Mouse (Mus musculus): ENCODE measurements around the gene Gm11032.
"Not testable (repeated sequence)": the region's sequence is repeated elsewhere in the genome, so short reads cannot be mapped to it uniquely, and the experiment has no call there.

Gm11032 gene

GRCm38 (mm10) chr11:4620017-4620485 lies at the start of gene Gm11032:
Gm11032 (plus strand) TSS chr11:4620067.
- DNase-seq: no peak

- no peak for DNase-seq
Observed at GRCm38 (mm10) chr11:4571491-4571901, 48.4 kb upstream of the Gm11032 start.

- DNase-seq: not testable (repeated sequence)
Observed at GRCm38 (mm10) chr11:4576090-4576732, 43.7 kb upstream of the Gm11032 start.

DNA sequence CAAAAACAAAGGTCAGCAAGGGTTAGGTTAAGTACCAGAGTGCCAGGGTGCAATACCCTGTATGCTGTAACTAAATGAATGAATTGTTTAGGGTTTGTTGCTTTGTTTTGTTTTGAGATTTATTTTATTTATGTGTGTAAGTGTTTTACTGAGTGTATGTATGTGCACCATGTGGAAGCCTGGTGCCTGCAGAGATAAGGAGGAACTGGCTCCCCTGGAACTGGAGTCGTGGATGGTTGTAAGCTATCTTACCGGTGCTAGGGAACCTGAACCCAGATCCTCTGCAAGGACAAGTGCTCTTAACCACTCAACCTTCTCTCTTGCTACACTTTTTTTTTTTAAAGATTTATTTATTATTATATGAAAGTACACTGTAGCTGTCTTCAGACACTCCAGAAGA lies 42.8 kb upstream of the Gm11032 start:
- no peak for DNase-seq

DNA sequence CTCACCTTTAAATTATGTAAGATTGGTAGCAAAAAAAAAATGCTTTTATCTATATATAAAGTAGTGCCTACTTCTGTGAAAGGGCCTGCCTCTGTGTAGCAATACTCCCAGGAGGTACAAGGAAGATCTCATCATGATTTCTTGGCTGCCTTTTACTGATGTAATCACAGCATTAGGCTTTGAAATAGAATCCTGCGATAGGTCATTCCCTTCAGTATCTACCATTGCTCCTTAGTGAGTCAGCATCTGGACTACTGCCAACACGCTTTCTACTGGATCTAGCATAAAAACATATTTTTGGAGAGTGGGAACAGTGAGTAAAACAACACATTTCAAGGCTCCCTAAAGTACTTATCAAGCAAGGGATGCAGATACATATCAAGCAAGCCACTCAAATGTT lies 41.2 kb upstream of the Gm11032 start:
- DNase-seq: no peak

DNA sequence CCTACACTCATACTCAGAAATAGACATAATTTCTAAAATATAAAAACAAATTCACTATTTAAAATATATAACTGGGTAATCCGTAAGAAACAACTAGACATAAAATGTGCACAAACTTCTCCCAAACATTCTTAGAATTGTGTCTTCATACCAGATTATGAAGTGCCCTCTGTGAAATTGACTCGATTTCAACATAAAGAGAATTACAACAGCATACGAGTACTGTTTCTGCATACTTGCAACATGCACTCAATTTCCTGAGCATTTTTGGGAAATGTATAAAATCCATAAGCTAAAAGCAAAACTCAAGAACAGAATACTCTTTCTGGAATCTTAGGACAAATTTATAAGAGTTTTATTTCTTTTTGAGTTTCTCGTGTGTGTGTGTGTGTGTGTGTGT lies 28.1 kb upstream of the Gm11032 start:
- DNase-seq: no peak

GRCm38 (mm10) chr11:4593491-4593848 lies 26.4 kb upstream of the Gm11032 start:
- DNase-seq: no peak

- DNase-seq: no peak
Observed at GRCm38 (mm10) chr11:4593849-4594607, 25.8 kb upstream of the Gm11032 start.

DNA sequence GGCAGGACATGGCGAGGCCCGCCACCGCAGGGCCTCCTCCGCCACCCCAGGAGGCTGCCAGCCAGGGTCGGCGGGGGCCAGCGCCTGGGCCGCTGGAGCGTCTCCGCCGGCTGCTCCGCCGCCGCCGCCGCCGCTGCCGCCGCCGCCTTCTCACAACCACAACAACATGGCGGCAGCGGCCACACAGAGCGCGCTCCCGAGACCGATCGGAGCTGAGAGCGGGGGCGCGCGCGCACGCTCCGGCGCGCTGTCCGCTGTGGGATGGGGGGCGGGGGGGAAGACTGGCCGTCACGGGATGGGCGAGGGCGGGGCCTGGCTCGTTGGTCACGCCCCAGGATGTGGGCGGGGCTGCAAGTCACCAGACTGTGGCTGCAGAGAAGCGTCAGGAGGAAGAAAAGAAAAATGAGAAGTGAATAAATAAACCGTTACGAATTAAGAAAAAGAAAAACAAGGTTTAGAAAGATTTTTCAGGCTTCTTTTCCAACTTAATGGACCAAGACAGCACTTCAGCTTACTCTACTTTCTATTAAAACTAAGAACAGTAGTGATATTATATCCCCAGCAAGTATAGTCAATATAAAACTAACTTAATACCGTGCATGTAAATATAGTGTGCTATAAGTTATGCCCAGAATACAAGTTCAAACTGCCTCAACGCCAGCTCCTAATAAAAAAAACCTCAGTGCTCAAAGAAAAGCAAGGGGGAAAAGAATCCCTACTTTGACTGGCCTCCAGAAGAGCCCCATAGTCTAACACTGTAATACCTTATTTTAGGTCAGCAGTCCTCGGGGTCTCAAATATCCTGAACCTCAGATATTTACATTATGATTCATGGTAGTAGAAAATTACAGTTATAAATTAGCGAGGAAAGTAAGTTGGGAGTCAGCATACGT lies 25.0 kb upstream of the Gm11032 start, which contains the start of gene Mtmr3:
Gene Mtmr3 (minus strand): TSS at position 256 of the 893 bp plus-strand sequence.
- DNase-seq: peak; percentile 97

DNA sequence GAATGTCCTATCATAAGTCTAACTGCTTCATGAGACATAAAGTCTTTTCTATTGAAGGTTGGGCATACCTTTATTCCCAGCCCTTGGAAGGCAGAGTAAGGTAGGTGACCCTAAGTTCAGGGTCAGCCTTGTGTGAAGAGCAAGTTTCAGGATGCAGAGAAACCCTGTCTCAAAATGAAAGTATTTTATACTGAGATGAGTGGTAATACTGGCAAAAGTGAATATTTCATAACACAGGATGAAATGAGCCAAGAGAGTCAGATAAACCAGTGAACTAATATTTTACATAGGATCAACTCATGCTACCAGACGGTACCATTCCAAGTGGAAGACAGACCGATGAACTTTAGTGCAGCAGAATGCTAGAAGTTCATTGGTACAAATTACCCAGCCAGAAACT lies 21.5 kb upstream of the Gm11032 start:
- no peak for DNase-seq

GRCm38 (mm10) chr11:4599916-4600315 lies 20.0 kb upstream of the Gm11032 start:
- DNase-seq: no peak

DNA sequence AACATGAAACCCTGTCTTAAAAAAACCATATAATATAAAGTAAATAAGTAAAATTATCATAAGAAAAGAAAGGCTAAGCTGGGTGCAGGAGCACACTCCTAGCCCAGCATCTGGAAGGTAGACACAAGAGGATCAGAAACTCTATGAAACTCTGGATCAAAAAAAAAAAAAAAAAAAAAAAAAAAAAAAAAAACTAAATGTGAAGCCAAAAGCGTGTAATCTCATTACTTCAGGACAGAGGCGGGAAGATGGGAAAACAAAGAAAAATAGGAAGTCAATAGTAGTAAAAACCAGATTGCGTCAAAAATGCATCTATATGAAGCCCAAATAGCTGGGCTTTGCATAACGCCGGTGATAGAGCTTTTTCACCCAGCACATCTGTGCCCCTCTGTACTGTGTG lies 18.0 kb upstream of the Gm11032 start:
- no peak for DNase-seq

GRCm38 (mm10) chr11:4602691-4603441 lies 17.0 kb upstream of the Gm11032 start:
- DNase-seq: peak; percentile 30

GRCm38 (mm10) chr11:4604441-4604840 lies 15.4 kb upstream of the Gm11032 start:
- no peak for DNase-seq

GRCm38 (mm10) chr11:4605414-4605813 lies 14.5 kb upstream of the Gm11032 start:
- DNase-seq: peak; percentile 41

DNA sequence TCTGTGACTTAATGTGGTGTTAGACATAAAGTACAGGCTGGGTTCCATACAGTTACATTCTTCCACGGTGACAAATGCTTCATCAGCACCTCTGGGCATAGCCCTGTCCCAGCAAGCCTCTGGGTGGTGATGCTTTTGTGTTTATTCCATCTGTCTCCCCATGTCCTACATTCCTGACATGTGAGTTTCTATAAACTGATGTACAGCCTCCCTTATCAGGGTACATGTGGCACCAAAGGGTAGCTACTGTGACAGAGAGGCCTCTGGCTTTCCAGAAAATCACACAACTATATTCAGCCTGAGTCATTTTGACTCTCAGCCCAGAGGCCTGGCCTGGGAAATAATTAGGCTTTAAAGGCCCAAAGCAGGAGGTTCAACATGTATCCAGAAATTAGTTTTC lies 13.3 kb upstream of the Gm11032 start:
- DNase-seq: no peak

DNA sequence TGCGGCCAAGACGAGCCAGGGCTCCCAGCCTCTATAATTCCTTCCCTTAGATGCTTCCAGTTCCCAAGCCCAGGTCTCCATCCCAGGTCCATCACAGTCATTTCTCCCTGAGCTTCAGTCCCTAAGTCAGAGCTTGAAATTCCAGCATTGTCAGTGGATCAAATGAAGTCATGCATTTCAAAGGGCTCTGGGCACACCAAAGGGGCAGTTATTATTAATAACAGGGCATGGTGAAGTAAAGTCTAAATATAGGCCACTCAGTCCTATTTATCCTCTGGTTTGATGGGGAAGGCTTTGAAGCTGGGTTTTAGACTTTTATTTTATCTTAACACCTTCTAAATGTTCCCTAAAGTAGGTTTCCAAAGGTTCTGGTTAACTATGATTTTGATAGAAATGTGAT lies 8.0 kb upstream of the Gm11032 start:
- no peak for DNase-seq

- DNase-seq: no peak
Observed at GRCm38 (mm10) chr11:4620501-4621108, 738 bp downstream of the Gm11032 start.

DNA sequence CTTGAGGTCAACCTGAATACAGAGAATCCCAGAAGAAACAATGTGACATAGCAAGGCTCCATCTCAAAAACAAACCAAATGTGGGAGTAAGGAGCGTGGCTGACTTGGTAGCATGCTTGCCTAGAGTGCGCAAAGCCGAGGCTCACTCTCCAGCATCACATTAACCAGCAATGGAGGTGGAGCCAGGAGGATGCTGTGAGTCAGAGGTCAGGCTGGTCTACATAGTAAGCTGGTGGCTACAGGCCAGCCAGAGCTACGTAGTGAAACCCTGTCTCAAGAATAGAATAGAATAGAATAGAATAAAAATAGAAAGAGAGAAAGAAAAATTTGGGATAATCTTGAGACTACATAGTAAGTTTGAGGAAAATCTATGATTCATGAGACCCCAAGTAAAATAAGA lies 2.0 kb downstream of the Gm11032 start:
- DNase-seq: no peak

DNA sequence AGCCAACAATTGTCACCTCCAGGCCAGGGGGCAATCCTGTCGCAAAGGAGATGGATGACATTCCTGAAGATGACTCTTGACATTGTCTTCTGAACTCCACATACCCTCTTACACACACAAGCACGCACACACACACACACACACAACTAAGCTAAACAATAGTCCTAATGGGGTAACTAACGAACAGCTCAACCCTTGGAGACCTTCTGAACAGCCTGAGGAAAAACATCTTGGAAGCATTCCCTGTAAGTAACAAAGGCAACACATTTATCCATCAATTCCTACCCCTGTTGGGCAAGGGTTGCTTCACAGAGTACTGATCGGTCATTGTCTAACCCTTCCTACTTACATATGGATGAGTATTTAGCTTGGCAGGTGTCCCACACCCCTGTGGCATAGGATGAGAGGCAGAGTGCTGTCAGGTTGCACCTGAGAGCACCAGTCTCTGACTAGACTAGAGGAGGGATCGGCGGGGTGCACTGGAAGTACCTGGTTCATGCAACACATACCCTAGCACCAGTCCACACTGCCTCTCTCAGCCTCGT lies 2.6 kb downstream of the Gm11032 start:
- DNase-seq: no peak

DNA sequence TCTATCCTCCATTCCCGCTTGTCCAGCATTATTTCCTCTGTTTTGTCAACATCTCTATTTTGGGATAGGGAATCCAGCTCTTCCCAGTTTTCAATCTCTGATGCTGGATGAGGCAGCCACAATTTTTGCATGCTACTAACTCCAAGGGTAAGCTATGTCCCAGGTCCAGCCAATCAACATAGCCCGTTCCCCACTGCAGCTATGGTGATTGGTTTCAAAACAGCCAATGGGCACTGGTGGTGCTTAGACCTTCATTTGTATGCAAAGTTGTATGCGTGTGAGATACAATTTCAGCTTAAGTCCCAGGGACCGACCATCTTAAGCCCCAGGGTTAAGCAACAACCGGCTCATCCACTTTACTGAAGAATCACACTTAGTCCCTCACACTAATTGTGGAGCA lies 3.1 kb downstream of the Gm11032 start:
- peak; percentile 44 for DNase-seq

GRCm38 (mm10) chr11:4625931-4626330 lies 6.1 kb downstream of the Gm11032 start:
- DNase-seq: peak; percentile 43

Measured in retina, postnatal 1 day (tissue).